Mouse (Mus musculus) liver, embryonic 11.5 days (tissue): ENCODE measurements around the gene Cbfa2t3. TPM values are rescaled to one million over a fixed set of nuclear protein-coding genes. Genes with fewer than 3 reads are reported as not detected.
A peak's percentile ranks its signal among the peaks of the same experiment; 100 is the strongest.

Source experiments
- ATAC-seq: fragments of 200-750 bp; cut with Nextera tagmentation; replicated peaks from 2 replicates; pipeline ENCODE4 v1.8.0; 2017; ENCODE audit warnings: moderate number of reproducible peaks, mild to moderate bottlenecking, moderate TSS enrichment, moderate library complexity; ENCODE audit not compliant: low FRiP score
- DNase-seq: peaks from one replicate; pipeline ENCODE4 v3.0.0-alpha.2; 2017; ENCODE audit warnings: low spot score
- H3K27ac ChIP-seq: fragments of 300-500 bp; sonication (generic); 2 replicates; pipeline ENCODE4 v1.5.1; 2014; ENCODE audit warnings: mild to moderate bottlenecking, low read depth, low read length, control low read depth
- H3K27me3 ChIP-seq: fragments of 300-500 bp; sonication (generic); replicated peaks from 2 replicates; pipeline ENCODE4 v1.6.1; 2014; ENCODE audit warnings: low read length, mixed read lengths; ENCODE audit not compliant: control insufficient read depth, insufficient read depth
- H3K36me3 ChIP-seq: fragments of 300-500 bp; sonication (generic); 2 replicates; pipeline ENCODE4 v1.6.1; 2014; ENCODE audit warnings: mild to moderate bottlenecking, low read length, moderate library complexity, mixed read lengths; ENCODE audit not compliant: control insufficient read depth, insufficient read depth
- H3K4me1 ChIP-seq: fragments of 300-500 bp; sonication (generic); replicated peaks from 2 replicates; pipeline ENCODE4 v1.6.1; 2014; ENCODE audit warnings: low read length, mixed read lengths; ENCODE audit not compliant: control insufficient read depth, insufficient read depth
- H3K4me2 ChIP-seq: fragments of 300-500 bp; sonication (generic); 2 replicates; pipeline ENCODE4 v1.6.1; 2014; ENCODE audit warnings: mild to moderate bottlenecking, control low read depth, moderate library complexity
- H3K4me3 ChIP-seq: fragments of 300-500 bp; sonication (generic); 2 replicates; pipeline ENCODE4 v1.5.1; 2014; ENCODE audit warnings: low read depth, low read length, control low read depth
- H3K9ac ChIP-seq: fragments of 300-500 bp; sonication (generic); 2 replicates; pipeline ENCODE4 v1.6.1; 2014; ENCODE audit warnings: low read depth, low read length, control low read depth
- H3K9me3 ChIP-seq: fragments of 300-500 bp; sonication (generic); 2 replicates; pipeline ENCODE4 v1.6.1; 2016; ENCODE audit warnings: low read length, inconsistent platforms, mixed read lengths; ENCODE audit not compliant: control insufficient read depth
- WGBS: fragments of 180-500 bp; shearing (Covaris S2); extraction: QIAGEN DNeasy Blood & Tissue Kit; methylation state at CpG from one replicate; pipeline ENCODE4 v1.1.7; 2014; 5-methylcytosine and 5-hydroxymethylcytosine counted together
- polyA plus RNA-seq: library from polyadenylated mRNA; unstranded; fragments of >200 nt; fragmentation: Nextera tagmentation; extraction: Ambion mirVana; gene quantifications from 2 replicates; pipeline ENCODE4 v1.2.1, GENCODE M21; 2014

The Cbfa2t3 gene
- 13.8 and 14.4 TPM in 2 replicates for polyA plus RNA-seq

DNA sequence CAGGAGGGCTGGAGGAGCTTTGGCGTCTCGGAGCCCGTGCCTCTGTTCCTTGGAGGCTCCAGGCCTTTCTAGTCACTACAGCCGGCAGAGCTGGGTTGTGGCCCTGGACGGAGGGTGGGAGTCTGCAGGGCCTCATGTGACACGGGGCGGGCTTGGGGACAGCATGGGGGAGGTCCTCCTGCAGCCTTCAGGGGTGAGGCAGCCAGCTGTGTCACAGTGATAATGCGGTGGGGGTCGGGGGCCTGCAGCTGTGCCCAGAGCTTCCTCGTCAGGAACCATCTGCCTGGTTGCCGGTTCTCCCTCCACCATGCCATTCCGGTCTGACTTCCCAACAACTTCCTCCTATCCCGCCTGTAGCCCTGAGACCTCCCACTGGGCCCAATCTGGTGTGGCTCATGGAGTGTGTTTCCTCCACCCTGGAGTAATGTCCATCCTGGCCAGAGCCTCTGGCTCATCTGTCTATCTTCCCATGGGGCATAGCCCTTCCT lies at the start of gene Cbfa2t3:
Gene Cbfa2t3 (minus strand): TSS at position 105 of the 488 bp plus-strand sequence.
- peak; percentile 83 for DNase-seq
- H3K9ac ChIP-seq: peak within 1 kb of the TSS; percentile 83
- WGBS: 26% methylated on average over 10 of the region's 13 CpGs
- peak; percentile 85 for ATAC-seq
- H3K36me3 ChIP-seq: peaks cover 2% of the 10 kb centered on the region; the same call in 1 of the 2 replicates
- H3K9me3 ChIP-seq: no peaks in the 10 kb centered on the region
- peak within 1 kb of the TSS; percentile 83 for H3K27ac ChIP-seq
- H3K27me3 ChIP-seq: no peaks in the 10 kb centered on the region; the same call in none of the 2 replicates
- peaks cover 72% of the 10 kb centered on the region for H3K4me1 ChIP-seq
- H3K4me2 ChIP-seq: peak within 1 kb of the TSS; percentile 95
- H3K4me3 ChIP-seq: peak within 1 kb of the TSS; percentile 76

DNA sequence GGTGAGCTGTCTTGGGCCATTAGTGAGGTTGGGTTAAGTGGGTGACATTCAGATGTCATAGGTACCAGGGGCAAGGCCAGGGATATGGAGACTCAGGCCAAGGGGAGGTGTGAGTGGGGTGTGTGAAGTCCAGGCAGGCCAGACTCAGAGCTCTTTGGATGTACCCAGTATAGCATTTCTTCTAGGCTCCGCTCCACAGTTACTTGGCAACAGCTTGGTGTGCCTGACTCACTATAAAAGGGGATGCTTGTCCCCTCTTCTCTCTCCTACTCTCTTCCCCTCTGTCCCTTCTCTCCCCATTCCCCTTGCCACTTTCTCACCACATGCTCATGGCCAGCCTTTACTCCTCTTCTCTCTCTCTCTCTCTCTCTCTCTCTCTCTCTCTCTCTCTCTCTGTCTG lies 48.9 kb upstream of the Cbfa2t3 start:
- ATAC-seq (no peak), DNase-seq (no peak)
- H3K27me3 ChIP-seq: peaks cover 62% of the 10 kb centered on the region

DNA sequence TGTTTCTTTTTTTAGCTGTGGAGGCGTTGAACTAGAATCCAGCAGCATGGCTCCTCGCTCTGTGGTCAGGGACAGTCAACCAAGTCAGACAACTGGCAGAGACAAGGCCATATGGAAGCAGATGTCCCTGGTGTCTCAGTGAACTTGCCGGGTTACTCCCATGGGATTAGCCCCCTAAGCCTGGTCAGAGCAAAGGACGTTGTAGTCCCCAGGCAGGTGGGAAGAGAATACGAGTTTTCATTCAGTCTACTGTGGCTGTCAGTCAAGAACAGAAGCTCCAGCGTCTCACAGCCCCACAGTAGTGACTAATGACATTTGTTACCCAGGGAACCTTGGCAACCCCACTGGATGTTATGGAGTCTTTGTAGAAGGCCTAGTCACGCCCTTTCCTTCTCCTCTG lies 47.5 kb upstream of the Cbfa2t3 start:
- no peaks in the 10 kb centered on the region for H3K36me3 ChIP-seq
- ATAC-seq (no peak), DNase-seq (no peak)
- H3K27ac ChIP-seq: no peak overlapping the region
- H3K4me2 ChIP-seq: no peak overlapping the region
- H3K27me3 ChIP-seq: peaks cover 65% of the 10 kb centered on the region
- H3K9me3 ChIP-seq: no peaks in the 10 kb centered on the region
- 51% methylated on average over 7 of the region's 7 CpGs for WGBS
- H3K9ac ChIP-seq: no peak overlapping the region
- 0 out of 2 replicates have a peak, but pooled peaks cover 3% of the 10 kb centered on the region for H3K4me1 ChIP-seq
- no peak overlapping the region for H3K4me3 ChIP-seq

More for the DNA sequence above, 48.9 kb upstream of the Cbfa2t3 start:
- Histone ChIP-seq H3K27ac (no peak overlapping the region), H3K9ac (no peak overlapping the region), H3K36me3 (no peaks in the 10 kb centered on the region), H3K9me3 (no peaks in the 10 kb centered on the region), H3K4me1 (0 out of 2 replicates have a peak, but pooled peaks cover 3% of the 10 kb centered on the region), H3K4me3 (no peak overlapping the region), H3K4me2 (no peak overlapping the region)
- WGBS: 86% methylated on average over 1 of the region's 1 CpGs

DNA sequence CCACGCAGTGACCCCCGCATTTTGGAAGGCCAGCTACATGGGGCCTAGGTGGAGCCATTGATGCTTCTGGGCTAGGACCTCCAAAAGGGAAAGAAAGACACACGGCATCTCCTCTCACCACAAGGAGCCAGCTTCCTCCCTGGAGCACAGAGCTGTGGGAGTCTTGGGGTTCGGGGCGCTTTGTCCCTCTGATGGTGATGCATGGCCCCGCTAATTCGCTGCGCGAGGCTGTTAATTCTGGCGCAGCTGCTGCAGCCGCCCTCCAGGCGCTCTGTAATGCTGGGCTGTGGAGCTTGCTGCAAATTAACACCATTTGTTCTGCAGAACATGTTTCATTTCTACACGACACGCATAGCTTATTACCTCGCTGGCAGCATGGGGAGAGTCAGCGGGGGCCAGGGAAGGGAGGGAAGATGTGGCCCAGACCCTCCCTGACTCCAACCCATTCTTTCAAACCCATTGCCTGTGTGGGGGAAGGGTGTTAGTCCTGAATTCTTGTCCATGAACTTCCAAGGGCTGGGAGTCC lies 46.9 kb upstream of the Cbfa2t3 start:
- peaks cover 67% of the 10 kb centered on the region for H3K27me3 ChIP-seq
- H3K9me3 ChIP-seq: no peaks in the 10 kb centered on the region
- H3K27ac ChIP-seq: no peak overlapping the region
- ATAC-seq: no peak
- H3K4me2 ChIP-seq: no peak overlapping the region
- no peak overlapping the region for H3K9ac ChIP-seq
- WGBS: 29% methylated on average over 16 of the region's 16 CpGs
- no peak for DNase-seq
- H3K36me3 ChIP-seq: no peaks in the 10 kb centered on the region
- H3K4me1 ChIP-seq: 0 out of 2 replicates have a peak, but pooled peaks cover 3% of the 10 kb centered on the region
- no peak overlapping the region for H3K4me3 ChIP-seq

GRCm38 (mm10) chr8:122745022-122745749 lies 46.3 kb upstream of the Cbfa2t3 start:
- H3K4me3 ChIP-seq: no peak overlapping the region
- ATAC-seq: no peak
- H3K36me3 ChIP-seq: no peaks in the 10 kb centered on the region
- 51% methylated on average over 17 of the region's 17 CpGs for WGBS
- H3K27ac ChIP-seq: no peak overlapping the region
- no peak overlapping the region for H3K4me2 ChIP-seq
- no peak for DNase-seq
- H3K4me1 ChIP-seq: 0 out of 2 replicates have a peak, but pooled peaks cover 3% of the 10 kb centered on the region
- no peak overlapping the region for H3K9ac ChIP-seq
- H3K9me3 ChIP-seq: no peaks in the 10 kb centered on the region
- peaks cover 68% of the 10 kb centered on the region for H3K27me3 ChIP-seq

DNA sequence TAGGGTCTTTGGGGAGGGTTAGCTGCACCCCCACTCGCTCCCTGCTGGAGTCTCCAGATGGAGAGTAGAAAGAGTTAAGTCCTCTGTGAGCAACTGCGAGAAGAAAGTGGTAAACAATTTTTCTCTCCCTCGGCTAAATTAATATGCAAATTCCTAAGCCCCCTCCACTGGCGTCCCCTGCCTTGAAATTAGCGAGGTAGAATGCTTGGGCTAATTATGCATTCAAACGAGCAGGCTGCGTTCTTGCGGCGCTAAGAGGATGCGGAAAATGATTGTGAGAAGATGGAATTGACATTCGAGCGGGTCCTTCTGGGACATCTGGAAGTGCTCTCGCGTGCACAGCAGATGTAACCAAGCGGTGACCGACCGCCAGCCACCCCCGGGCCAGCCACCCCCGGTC lies 43.6 kb upstream of the Cbfa2t3 start:
- Histone ChIP-seq H3K4me2 (no peak overlapping the region), H3K36me3 (no peaks in the 10 kb centered on the region), H3K9me3 (no peaks in the 10 kb centered on the region), H3K27me3 (peaks cover 84% of the 10 kb centered on the region), H3K4me1 (peaks cover 4% of the 10 kb centered on the region), H3K9ac (no peak overlapping the region), H3K4me3 (no peak overlapping the region), H3K27ac (no peak overlapping the region)
- no peak for ATAC-seq
- WGBS: 41% methylated on average over 19 of the region's 19 CpGs
- DNase-seq: no peak

GRCm38 (mm10) chr8:122739102-122739725 lies 40.3 kb upstream of the Cbfa2t3 start:
- Histone ChIP-seq H3K27me3 (peaks cover 56% of the 10 kb centered on the region), H3K4me3 (no peak overlapping the region), H3K27ac (no peak overlapping the region), H3K4me1 (peaks cover 32% of the 10 kb centered on the region), H3K36me3 (no peaks in the 10 kb centered on the region), H3K9ac (no peak overlapping the region), H3K9me3 (no peaks in the 10 kb centered on the region), H3K4me2 (no peak overlapping the region)
- no peak for DNase-seq
- 31% methylated on average over 11 of the region's 11 CpGs for WGBS
- ATAC-seq: no peak

- H3K4me1 ChIP-seq: peaks cover 32% of the 10 kb centered on the region
- peaks cover 49% of the 10 kb centered on the region for H3K27me3 ChIP-seq
- H3K4me3 ChIP-seq: no peak overlapping the region
- H3K27ac ChIP-seq: no peak overlapping the region
- no peaks in the 10 kb centered on the region for H3K36me3 ChIP-seq
- no peak for DNase-seq
- no peak overlapping the region for H3K4me2 ChIP-seq
- no peak overlapping the region for H3K9ac ChIP-seq
- no peak for ATAC-seq
- no peaks in the 10 kb centered on the region for H3K9me3 ChIP-seq
- 90% methylated on average over 6 of the region's 6 CpGs for WGBS
These were observed 39.0 kb upstream of the Cbfa2t3 start for GRCm38 (mm10) chr8:122737886-122738285.
